Mouse (Mus musculus): ENCODE data around the gene Tsc22d4.

DNA sequence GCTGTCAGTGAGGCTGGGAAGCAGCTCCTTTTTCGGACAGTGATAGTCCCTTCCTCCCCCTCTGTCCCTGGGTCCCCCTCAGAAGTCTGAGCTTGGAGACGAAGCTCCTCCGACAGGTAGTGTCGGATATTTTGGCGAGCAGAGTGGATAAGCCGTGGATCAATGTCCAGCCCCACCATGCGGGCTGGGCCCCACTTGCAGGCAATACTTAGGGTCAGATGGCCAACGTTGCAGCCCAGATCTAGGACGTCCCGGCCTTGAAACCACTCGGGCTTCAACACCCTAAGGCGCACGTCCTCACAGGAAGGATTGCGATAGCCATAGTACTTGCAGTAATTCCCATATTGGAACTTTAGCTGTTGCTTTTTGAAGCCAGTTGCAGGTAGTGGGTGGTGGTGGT, 39.0 kb downstream of the Tsc22d4 start:
- no peak for TF ChIP-seq CTCF (IDR thresholded peaks at IDR 0.05; ENCODE audit: borderline replicate concordance, control insufficient read depth, extremely low read depth, insufficient read depth, low read length, poor library complexity)
- no peak for TF ChIP-seq POLR2A (IDR thresholded peaks at IDR 0.05; ENCODE audit: control insufficient read depth, extremely low read depth, insufficient read depth, low read length, poor library complexity)
